Mouse (Mus musculus): Measurements from ENCODE around the gene Gm11027. TPM values are rescaled to one million over a fixed set of nuclear protein-coding genes. Genes with fewer than 3 reads are reported as not detected.

Gm11027 gene
- not detected in 2 replicates for total RNA-seq (2023)

GRCm38 (mm10) chr12:116275086-116275485 is at the start of gene Gm11027:
Gene Gm11027 (plus strand): TSS chr12:116275386.

DNA sequence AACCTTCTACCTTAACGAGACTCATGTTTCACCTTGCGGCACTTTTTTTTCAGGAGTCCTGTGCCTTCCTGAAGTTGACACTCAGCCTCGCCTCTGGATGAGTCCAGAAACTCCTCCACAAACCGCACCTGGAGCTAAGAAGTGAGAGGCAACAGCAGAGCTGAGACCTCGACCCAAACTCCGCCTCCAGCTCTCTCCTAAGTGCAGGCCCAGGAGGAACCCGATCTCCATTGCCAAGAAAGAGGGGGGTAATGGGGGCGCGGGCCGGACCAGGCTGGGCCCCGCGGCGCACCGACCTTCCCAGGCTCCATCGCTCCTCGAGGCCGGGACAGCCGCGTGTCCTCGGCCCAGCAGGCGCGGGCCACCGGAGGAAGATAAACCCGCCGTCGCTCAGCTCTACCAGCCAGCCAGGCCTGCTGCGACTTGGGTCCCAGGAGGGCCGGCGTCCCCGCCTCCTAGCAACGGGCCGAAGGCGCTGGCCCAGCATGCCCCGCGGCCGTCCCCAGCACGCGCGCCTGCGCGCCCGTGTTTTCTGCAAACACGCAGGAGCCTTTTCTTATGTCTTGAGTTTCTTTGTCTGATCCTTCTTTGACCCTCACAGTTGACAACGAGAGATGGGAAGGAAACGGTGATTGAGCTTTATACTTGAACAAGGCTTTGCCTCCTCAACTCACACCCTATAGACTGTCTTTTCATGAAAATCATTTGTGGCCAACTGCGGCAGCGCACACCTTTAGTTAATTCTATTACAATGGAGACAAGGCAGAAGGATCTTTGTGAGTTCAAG is 12.4 kb upstream of the Gm11027 start, which contains the start of gene Wdr60:
Gene Wdr60 (minus strand): TSS at position 468 of the 787 bp plus-strand sequence.

GRCm38 (mm10) chr12:116280653-116281364 is 5.6 kb downstream of the Gm11027 start, which contains the start of gene Esyt2:
Gene Esyt2 (plus strand): TSS chr12:116281196.

Other genes starting within 250 kb of the Gm11027 start
- 18.1 and 19.4 TPM in 2 replicates for gene Zfp386, start 227.7 kb upstream of the Gm11027 start, total RNA-seq (2023)
- 0.41 TPM in 1 of 2 replicates, not detected in the other for gene Vipr2, start 197.7 kb upstream of the Gm11027 start, total RNA-seq (2023)
- gene Wdr60, start 12.4 kb upstream of the Gm11027 start, total RNA-seq (2023) = 0.39 and 0.98 TPM in 2 replicates
- 109 and 140 TPM in 2 replicates for gene Esyt2, start 5.8 kb downstream of the Gm11027 start, total RNA-seq (2023)
- 49.5 and 68.4 TPM in 2 replicates for gene Ncapg2, start 130.0 kb downstream of the Gm11027 start, total RNA-seq (2023)
- gene Ptprn2, start 210.3 kb downstream of the Gm11027 start, total RNA-seq (2023) = not detected in 2 replicates

All from neutrophil, adult 65 days (primary cell).